Mouse (Mus musculus): ENCODE results near the gene Psma5.

Gene Psma5

GRCm38 (mm10) chr3:108304747-108305146, 48.0 kb downstream of the Psma5 start:
- no peak for ATAC-seq (ENCODE audit: low TSS enrichment)

DNA sequence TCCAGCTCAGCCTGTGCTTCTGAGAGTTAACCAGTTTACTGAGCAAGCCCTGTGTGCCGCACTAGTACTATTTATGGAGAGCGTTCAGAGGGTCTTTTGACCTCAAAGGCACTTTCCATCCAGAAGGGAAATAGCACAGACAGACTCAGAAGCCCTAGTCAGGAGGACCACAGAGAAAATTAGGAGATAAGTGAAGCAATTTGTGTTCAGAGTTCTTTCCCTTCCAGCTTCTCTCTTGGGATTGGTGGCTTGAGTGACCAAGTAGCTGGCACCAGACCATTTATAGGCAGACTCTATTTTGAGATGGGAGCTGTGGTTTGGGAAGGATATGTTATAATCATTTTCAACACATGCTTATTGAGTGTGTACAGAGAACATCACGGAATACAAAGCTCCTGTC, 49.7 kb downstream of the Psma5 start:
- ATAC-seq (ENCODE audit: low TSS enrichment): no peak

DNA sequence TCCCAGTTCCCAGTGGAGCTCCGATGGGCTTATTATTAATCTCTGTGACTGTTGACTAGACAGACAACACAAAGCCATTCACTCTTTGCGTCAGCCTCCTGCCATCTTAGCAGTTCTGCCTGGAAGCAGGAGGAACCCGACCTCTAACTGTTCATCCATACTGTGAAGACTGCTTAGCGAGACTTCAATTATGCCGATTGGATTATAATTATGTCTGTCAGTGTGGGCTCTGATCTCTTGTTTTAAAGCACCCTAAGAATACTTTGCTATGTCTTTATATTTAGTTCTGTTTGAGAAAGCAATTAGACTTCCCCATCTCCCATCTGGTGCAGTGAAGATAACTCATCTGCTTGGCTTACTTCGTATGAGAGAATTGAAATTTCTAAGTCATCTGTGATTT, 50.8 kb downstream of the Psma5 start:
- ATAC-seq (ENCODE audit: low TSS enrichment): peak; percentile 59

DNA sequence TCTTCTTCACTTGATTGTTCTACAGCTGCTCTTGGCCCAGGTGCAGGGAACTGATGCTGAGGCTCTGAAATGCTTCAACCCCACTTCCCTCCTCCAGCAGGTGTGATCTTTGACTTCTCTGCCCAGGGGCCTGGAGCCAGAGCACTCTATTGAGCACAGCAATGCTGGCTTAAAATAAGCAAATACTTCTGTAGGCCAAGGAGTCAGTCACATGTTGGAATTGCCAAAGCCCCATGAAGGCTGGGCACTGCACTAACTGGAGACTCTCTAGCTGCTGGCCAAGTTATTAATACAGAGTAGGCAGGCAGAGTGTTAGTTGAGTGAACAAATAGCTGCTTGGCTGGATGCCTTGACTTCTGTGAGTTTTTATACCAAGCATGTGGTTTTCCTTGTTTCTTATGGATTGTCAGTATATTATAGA, 54.2 kb downstream of the Psma5 start:
- no peak for ATAC-seq (ENCODE audit: low TSS enrichment)

DNA sequence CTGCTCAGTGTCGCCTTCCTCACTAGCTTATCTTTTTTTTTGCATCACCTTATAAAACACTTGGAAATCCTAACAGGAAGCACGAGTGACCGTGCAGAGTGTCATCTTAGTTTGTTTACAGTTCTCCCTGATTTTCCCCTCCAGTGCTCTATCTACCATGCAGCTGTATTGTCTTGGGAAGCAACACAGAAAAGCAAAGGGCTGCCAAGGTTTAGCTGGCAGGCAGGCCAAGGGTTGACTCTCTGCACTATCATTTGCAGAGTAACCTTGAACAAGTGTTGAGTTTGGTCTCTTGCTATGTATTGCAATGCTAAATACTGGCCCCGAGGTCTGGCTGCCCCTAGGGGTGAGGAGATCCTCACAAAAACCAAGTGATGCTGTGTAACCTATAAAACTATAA, 55.0 kb downstream of the Psma5 start:
- no peak for ATAC-seq (ENCODE audit: low TSS enrichment)

DNA sequence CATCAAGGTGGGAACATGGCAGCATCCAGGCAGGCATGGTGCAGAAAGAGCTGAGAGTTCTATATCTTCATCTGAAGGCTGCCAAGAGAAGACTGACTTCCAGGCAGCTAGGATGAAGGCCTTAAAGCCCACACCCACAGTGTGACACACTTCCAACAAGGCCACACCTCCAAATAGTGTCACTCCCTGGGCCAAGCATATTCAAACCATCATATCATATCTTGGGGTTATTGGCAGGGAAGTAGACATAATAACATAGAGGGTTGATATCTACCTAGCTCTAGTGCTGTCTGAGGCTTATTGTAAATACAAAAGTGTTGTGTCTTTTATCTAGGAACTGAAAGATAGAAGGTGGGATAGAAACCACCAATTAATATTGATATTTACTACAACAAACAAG, 55.7 kb downstream of the Psma5 start:
- no peak for ATAC-seq (ENCODE audit: low TSS enrichment)

- peak; percentile 49 for ATAC-seq (ENCODE audit: low TSS enrichment)
Observed at GRCm38 (mm10) chr3:108313138-108313537, 56.4 kb downstream of the Psma5 start.

GRCm38 (mm10) chr3:108314038-108314675, 57.4 kb downstream of the Psma5 start:
- ATAC-seq (ENCODE audit: low TSS enrichment): no peak

- no peak for ATAC-seq (ENCODE audit: low TSS enrichment)
Observed at GRCm38 (mm10) chr3:108318517-108318916, 61.8 kb downstream of the Psma5 start.

- ATAC-seq (ENCODE audit: low TSS enrichment): peak; percentile 48
Observed at GRCm38 (mm10) chr3:108321671-108322070, 64.9 kb downstream of the Psma5 start.

DNA sequence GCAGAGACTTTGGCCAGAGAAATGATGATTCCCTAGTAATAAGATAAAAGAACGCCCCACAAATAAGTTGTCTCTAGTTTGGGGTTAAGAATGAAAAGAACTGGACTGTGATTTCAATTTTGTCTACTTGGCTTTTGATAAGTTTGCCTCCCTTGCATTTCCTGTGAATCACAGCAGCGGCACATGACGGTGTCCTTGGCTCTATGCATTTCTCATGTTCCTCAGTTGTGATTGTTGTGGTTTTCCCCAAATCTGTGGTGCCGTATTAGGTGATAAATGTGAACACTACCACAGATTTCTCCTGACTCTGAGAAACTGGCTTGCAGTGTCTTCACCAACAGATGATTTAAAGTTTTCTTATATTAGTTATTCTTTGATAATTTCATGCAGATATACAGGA, 65.4 kb downstream of the Psma5 start:
- ATAC-seq (ENCODE audit: low TSS enrichment): no peak

- no peak for ATAC-seq (ENCODE audit: low TSS enrichment)
Observed at GRCm38 (mm10) chr3:108322962-108323361, 66.2 kb downstream of the Psma5 start.

DNA sequence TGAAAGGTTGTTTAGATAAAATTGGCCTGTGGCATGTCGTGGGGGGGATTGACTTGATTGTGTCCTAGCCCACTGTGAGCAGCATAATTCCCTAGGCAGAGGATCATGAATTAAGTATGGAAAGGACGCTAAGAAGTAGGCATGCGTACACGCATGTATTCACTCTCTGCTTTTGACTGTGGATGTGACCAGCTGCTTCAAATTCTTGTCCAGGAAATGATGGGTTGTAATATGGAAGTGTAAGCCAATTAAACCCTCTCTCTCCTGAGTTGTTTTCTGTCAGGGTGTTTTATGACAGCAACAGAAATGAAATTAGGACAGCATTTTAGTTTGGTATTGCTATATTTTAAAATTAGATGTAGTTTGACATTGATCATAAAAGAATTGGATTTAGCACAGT, 68.1 kb downstream of the Psma5 start:
- ATAC-seq (ENCODE audit: low TSS enrichment): no peak

DNA sequence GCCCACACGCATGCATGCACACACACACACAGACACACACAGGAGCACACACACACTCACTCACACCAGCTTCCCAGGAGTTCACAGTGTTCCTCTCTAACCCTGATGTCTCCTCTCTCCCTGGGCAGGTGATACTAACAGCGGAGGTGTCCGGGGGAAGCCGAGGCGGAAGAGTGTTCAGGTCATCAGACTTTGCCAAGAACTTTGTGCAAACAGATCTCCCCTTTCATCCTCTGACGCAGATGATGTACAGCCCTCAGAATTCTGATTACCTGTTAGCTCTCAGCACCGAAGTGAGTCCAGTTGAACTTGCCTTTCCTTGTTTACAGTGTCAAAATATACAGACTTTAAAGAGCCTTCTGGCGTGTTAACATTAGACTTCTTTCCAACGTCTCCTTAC, 68.8 kb downstream of the Psma5 start:
- ATAC-seq (ENCODE audit: low TSS enrichment): no peak

GRCm38 (mm10) chr3:108327275-108327674, 70.5 kb downstream of the Psma5 start:
- peak; percentile 46 for ATAC-seq (ENCODE audit: low TSS enrichment)

GRCm38 (mm10) chr3:108327916-108328315, 71.2 kb downstream of the Psma5 start:
- 0 out of 2 replicates have a peak, but pooled peaks have one; percentile 2 for ATAC-seq (ENCODE audit: low TSS enrichment)

- peak; percentile 49; the same call in 1 of the 2 replicates for ATAC-seq (ENCODE audit: low TSS enrichment)
Observed at GRCm38 (mm10) chr3:108328441-108328841, 71.7 kb downstream of the Psma5 start.

Data from frontal cortex, adult (tissue).